Mouse (Mus musculus) forebrain, embryonic 15.5 days (tissue): ENCODE data around the gene Arhgef12. TPM values are rescaled to one million over a fixed set of nuclear protein-coding genes. Genes with fewer than 3 reads are reported as not detected.
A peak's percentile ranks its signal among the peaks of the same experiment; 100 is the strongest.

ENCODE experiments used
- ATAC-seq: fragments of 200-750 bp; cut with Nextera tagmentation; replicated peaks from 2 replicates; pipeline ENCODE4 v1.8.0; 2017; ENCODE audit warnings: mild to moderate bottlenecking, moderate TSS enrichment, moderate library complexity
- H3K27ac ChIP-seq: fragments of 300-500 bp; sonication (generic); replicated peaks from 2 replicates; pipeline ENCODE4 v1.5.1; 2015; ENCODE audit warnings: mild to moderate bottlenecking, inconsistent platforms
- H3K27me3 ChIP-seq: fragments of 300-500 bp; sonication (generic); 2 replicates; pipeline ENCODE4 v1.6.1; 2015; ENCODE audit warnings: inconsistent platforms
- H3K36me3 ChIP-seq: fragments of 300-500 bp; sonication (generic); 2 replicates; pipeline ENCODE4 v1.6.1; 2015; ENCODE audit warnings: mild to moderate bottlenecking, inconsistent platforms
- H3K4me1 ChIP-seq: fragments of 300-500 bp; sonication (generic); 2 replicates; pipeline ENCODE4 v1.6.1; 2015; ENCODE audit warnings: inconsistent platforms
- H3K4me2 ChIP-seq: fragments of 300-500 bp; sonication (generic); replicated peaks from 2 replicates; pipeline ENCODE4 v1.6.1; 2015; ENCODE audit warnings: mild to moderate bottlenecking, inconsistent platforms
- H3K4me3 ChIP-seq: fragments of 300-500 bp; sonication (generic); 2 replicates; pipeline ENCODE4 v1.5.1; 2015; ENCODE audit warnings: mild to moderate bottlenecking, inconsistent platforms
- H3K9ac ChIP-seq: fragments of 300-500 bp; sonication (generic); replicated peaks from 2 replicates; pipeline ENCODE4 v1.6.1; 2015; ENCODE audit warnings: mild to moderate bottlenecking, inconsistent platforms
- H3K9me3 ChIP-seq: fragments of 300-500 bp; sonication (generic); 2 replicates; pipeline ENCODE4 v1.6.1; 2016; ENCODE audit warnings: inconsistent platforms
- WGBS: fragments of 180-500 bp; shearing (Covaris S2); methylation state at CpG from one replicate; pipeline ENCODE4 v1.1.7; 2015; ENCODE audit warnings: mixed read lengths; 5-methylcytosine and 5-hydroxymethylcytosine counted together
- polyA plus RNA-seq: library from polyadenylated mRNA; unstranded; fragments of >200 nt; fragmentation: Nextera tagmentation; extraction: Ambion mirVana; gene quantifications from 2 replicates; pipeline ENCODE4 v1.2.1, GENCODE M21; 2015

Gene Arhgef12
- polyA plus RNA-seq, 1 experiment from 2014 or later = 20.0 TPM

GRCm38 (mm10) chr9:43094828-43095227 is 12.2 kb downstream of the Arhgef12 start:
- H3K4me2 ChIP-seq = no peak overlapping the region
- no peaks in the 10 kb centered on the region for H3K36me3 ChIP-seq
- peaks cover 16% of the 10 kb centered on the region for H3K4me1 ChIP-seq
- no peak overlapping the region for H3K27ac ChIP-seq
- 91% methylated on average over 4 of the region's 4 CpGs for WGBS
- H3K9me3 ChIP-seq = no peaks in the 10 kb centered on the region
- H3K27me3 ChIP-seq = no peaks in the 10 kb centered on the region
- no peak for ATAC-seq
- no peak overlapping the region for H3K9ac ChIP-seq
- H3K4me3 ChIP-seq = no peak overlapping the region

- Histone ChIP-seq H3K27me3 (no peaks in the 10 kb centered on the region), H3K4me2 (no peak overlapping the region), H3K9ac (no peak overlapping the region), H3K4me1 (peaks cover 14% of the 10 kb centered on the region), H3K4me3 (no peak overlapping the region), H3K36me3 (no peaks in the 10 kb centered on the region), H3K9me3 (no peaks in the 10 kb centered on the region), H3K27ac (peak overlapping the region; percentile 47)
- ATAC-seq = no peak
- 70% methylated on average over 3 of the region's 3 CpGs for WGBS
These were observed 13.2 kb downstream of the Arhgef12 start for GRCm38 (mm10) chr9:43093803-43094202.

- H3K9me3 ChIP-seq = no peaks in the 10 kb centered on the region
- no peaks in the 10 kb centered on the region for H3K36me3 ChIP-seq
- H3K4me2 ChIP-seq = no peak overlapping the region
- H3K9ac ChIP-seq = no peak overlapping the region
- no peaks in the 10 kb centered on the region for H3K27me3 ChIP-seq
- no peak overlapping the region for H3K27ac ChIP-seq
- no peak overlapping the region for H3K4me3 ChIP-seq
- peaks cover 6% of the 10 kb centered on the region; the same call in 1 of the 2 replicates for H3K4me1 ChIP-seq
- no peak for ATAC-seq
- 100% methylated on average over 1 of the region's 1 CpGs for WGBS
These were observed 21.3 kb downstream of the Arhgef12 start for GRCm38 (mm10) chr9:43085686-43086285.

GRCm38 (mm10) chr9:43084496-43085362 is 22.3 kb downstream of the Arhgef12 start:
- no peaks in the 10 kb centered on the region for H3K9me3 ChIP-seq
- H3K4me1 ChIP-seq = peaks cover 6% of the 10 kb centered on the region; the same call in 1 of the 2 replicates
- no peak overlapping the region for H3K27ac ChIP-seq
- no peak overlapping the region for H3K4me3 ChIP-seq
- no peak overlapping the region for H3K4me2 ChIP-seq
- no peaks in the 10 kb centered on the region for H3K36me3 ChIP-seq
- no peak for ATAC-seq
- 83% methylated on average over 7 of the region's 7 CpGs for WGBS
- no peaks in the 10 kb centered on the region for H3K27me3 ChIP-seq
- no peak overlapping the region for H3K9ac ChIP-seq

GRCm38 (mm10) chr9:43083441-43084055 is 23.5 kb downstream of the Arhgef12 start:
- Histone ChIP-seq H3K4me2 (no peak overlapping the region), H3K36me3 (no peaks in the 10 kb centered on the region), H3K27me3 (no peaks in the 10 kb centered on the region), H3K9me3 (no peaks in the 10 kb centered on the region), H3K4me1 (peaks cover 6% of the 10 kb centered on the region; the same call in 1 of the 2 replicates), H3K4me3 (no peak overlapping the region), H3K27ac (no peak overlapping the region), H3K9ac (no peak overlapping the region)
- ATAC-seq = no peak
- 16% methylated on average over 7 of the region's 7 CpGs for WGBS

GRCm38 (mm10) chr9:43078711-43079110 is 28.3 kb downstream of the Arhgef12 start:
- peaks cover 5% of the 10 kb centered on the region; the same call in 1 of the 2 replicates for H3K4me1 ChIP-seq
- H3K27me3 ChIP-seq = no peaks in the 10 kb centered on the region
- WGBS = 96% methylated on average over 3 of the region's 3 CpGs
- no peak for ATAC-seq
- H3K4me2 ChIP-seq = no peak overlapping the region
- H3K36me3 ChIP-seq = no peaks in the 10 kb centered on the region
- no peak overlapping the region for H3K27ac ChIP-seq
- no peak overlapping the region for H3K4me3 ChIP-seq
- no peaks in the 10 kb centered on the region for H3K9me3 ChIP-seq
- no peak overlapping the region for H3K9ac ChIP-seq

GRCm38 (mm10) chr9:43076163-43076562 is 30.9 kb downstream of the Arhgef12 start:
- ATAC-seq = no peak
- Histone ChIP-seq H3K27me3 (no peaks in the 10 kb centered on the region), H3K9me3 (no peaks in the 10 kb centered on the region), H3K4me2 (no peak overlapping the region), H3K27ac (no peak overlapping the region), H3K36me3 (no peaks in the 10 kb centered on the region), H3K9ac (no peak overlapping the region), H3K4me1 (peaks cover 9% of the 10 kb centered on the region), H3K4me3 (no peak overlapping the region)
- 76% methylated on average over 7 of the region's 7 CpGs for WGBS

GRCm38 (mm10) chr9:43074611-43075010 is 32.4 kb downstream of the Arhgef12 start:
- Histone ChIP-seq H3K4me3 (no peak overlapping the region), H3K9me3 (no peaks in the 10 kb centered on the region), H3K4me2 (no peak overlapping the region), H3K9ac (no peak overlapping the region), H3K4me1 (peaks cover 9% of the 10 kb centered on the region), H3K27me3 (no peaks in the 10 kb centered on the region), H3K36me3 (no peaks in the 10 kb centered on the region), H3K27ac (no peak overlapping the region)
- WGBS = 97% methylated on average over 1 of the region's 1 CpGs
- ATAC-seq = no peak

GRCm38 (mm10) chr9:43071741-43072140 is 35.3 kb downstream of the Arhgef12 start:
- Histone ChIP-seq H3K4me3 (peak overlapping the region; percentile 45; the same call in 1 of the 2 replicates), H3K27me3 (no peaks in the 10 kb centered on the region), H3K9me3 (no peaks in the 10 kb centered on the region), H3K36me3 (no peaks in the 10 kb centered on the region), H3K9ac (peak overlapping the region; percentile 49; the same call in 1 of the 2 replicates), H3K4me1 (peaks cover 32% of the 10 kb centered on the region), H3K27ac (peak overlapping the region; percentile 84), H3K4me2 (0 out of 2 replicates have a peak overlapping the region, but pooled peaks have one; percentile 38)
- no peak for ATAC-seq
- 0% methylated on average over 2 of the region's 2 CpGs for WGBS

- Histone ChIP-seq H3K27me3 (no peaks in the 10 kb centered on the region), H3K9ac (peak overlapping the region; percentile 49), H3K9me3 (no peaks in the 10 kb centered on the region), H3K4me2 (peak overlapping the region; percentile 38), H3K27ac (peak overlapping the region; percentile 84), H3K36me3 (no peaks in the 10 kb centered on the region), H3K4me3 (peak overlapping the region; percentile 45), H3K4me1 (peaks cover 37% of the 10 kb centered on the region)
- peak; percentile 94 for ATAC-seq
- 9% methylated on average over 4 of the region's 4 CpGs for WGBS
These were observed 35.9 kb downstream of the Arhgef12 start for GRCm38 (mm10) chr9:43071176-43071575.

GRCm38 (mm10) chr9:43070566-43070965 is 36.5 kb downstream of the Arhgef12 start:
- Histone ChIP-seq H3K36me3 (no peaks in the 10 kb centered on the region), H3K9me3 (no peaks in the 10 kb centered on the region), H3K9ac (peak overlapping the region; percentile 49), H3K4me2 (peak overlapping the region; percentile 38; the same call in 1 of the 2 replicates), H3K27ac (peak overlapping the region; percentile 84), H3K4me1 (peaks cover 37% of the 10 kb centered on the region), H3K4me3 (peak overlapping the region; percentile 45), H3K27me3 (no peaks in the 10 kb centered on the region)
- WGBS = 21% methylated on average over 4 of the region's 4 CpGs
- peak; percentile 55; the same call in 1 of the 2 replicates for ATAC-seq

GRCm38 (mm10) chr9:43070153-43070552 is 36.9 kb downstream of the Arhgef12 start:
- no peaks in the 10 kb centered on the region for H3K27me3 ChIP-seq
- no peaks in the 10 kb centered on the region for H3K36me3 ChIP-seq
- peak overlapping the region; percentile 38 for H3K4me2 ChIP-seq
- ATAC-seq = no peak; the same call in 1 of the 2 replicates
- no peaks in the 10 kb centered on the region for H3K9me3 ChIP-seq
- H3K27ac ChIP-seq = peak overlapping the region; percentile 84
- WGBS = 32% methylated on average over 2 of the region's 2 CpGs
- H3K4me3 ChIP-seq = peak overlapping the region; percentile 45
- H3K4me1 ChIP-seq = peaks cover 40% of the 10 kb centered on the region
- H3K9ac ChIP-seq = peak overlapping the region; percentile 49
